Mouse (Mus musculus): ENCODE results near the gene Tjp2. TPM values are rescaled to one million over a fixed set of nuclear protein-coding genes. Genes with fewer than 3 reads are reported as not detected.

Gene Tjp2
- total and polyA plus RNA-seq, 3 experiments, result 9.0 to 17.8 (median 13.7) TPM

DNA sequence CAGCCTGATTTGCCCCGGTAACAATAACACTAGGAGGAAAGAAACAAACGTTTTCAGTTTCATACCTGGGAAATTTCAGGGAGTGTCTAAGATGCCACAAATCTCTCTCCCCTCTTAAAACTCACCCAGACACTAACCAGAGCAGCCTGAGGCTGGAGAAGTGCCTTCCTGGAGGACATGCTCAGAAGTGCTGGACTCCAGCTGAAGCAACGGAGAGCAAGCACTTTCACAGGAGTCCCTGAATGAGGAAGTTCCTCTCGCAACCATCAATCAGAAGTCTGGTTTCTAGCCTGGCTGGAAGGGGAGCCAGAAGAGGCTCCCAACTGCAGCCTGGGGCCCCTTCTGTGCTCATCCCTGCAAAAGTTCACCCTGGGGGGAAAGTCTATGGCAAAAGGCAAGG, 60.9 kb downstream of the Tjp2 start:
- TF ChIP-seq MEF2A (IDR thresholded peaks at IDR 0.05; ENCODE audit: borderline replicate concordance, low read depth, low read length), result 0 out of 2 replicates have a peak, but pooled peaks have one; percentile 26
- TF ChIP-seq IRF4 (IDR thresholded peaks at IDR 0.05; ENCODE audit: low read depth, low read length), result 0 out of 2 replicates have a peak, but pooled peaks have one; percentile 28
- TF ChIP-seq ZC3H11A (IDR thresholded peaks at IDR 0.05; ENCODE audit: low read depth, low read length), result no peak
- TF ChIP-seq POLR2A (IDR thresholded peaks at IDR 0.05; ENCODE audit: low read depth, low read length), result peak; percentile 43; the same call in 1 of the 2 replicates
- peak; percentile 62; the same call in 1 of the 2 replicates for TF ChIP-seq ELF1 (IDR thresholded peaks at IDR 0.05; ENCODE audit: low read depth, low read length)
- no peak for TF ChIP-seq MAZ (IDR thresholded peaks at IDR 0.05; ENCODE audit: low read depth, low read length)
- Histone ChIP-seq H3K4me1 (ENCODE audit: control insufficient read depth in 1 of 2, insufficient read depth in 2 of 2) (peaks cover 6 to 39% of the 10 kb centered on the region in 2 experiments), H3K4me3 (replicated peaks in 1 of 3; ENCODE audit: low read depth in 2 of 3, low read length in 2 of 3, poor library complexity in 1 of 3) (peak overlapping the region; percentile 21 to 45 (median 21)), H3K27ac (ENCODE audit: insufficient read depth, low read depth) (no peak overlapping the region), H3K9me3 (replicated peaks; ENCODE audit: low read length) (no peaks in the 10 kb centered on the region), H3K79me2 (replicated peaks; ENCODE audit: control insufficient read depth, extremely low read depth, insufficient read depth, poor library complexity, severe bottlenecking) (peaks cover 2% of the 10 kb centered on the region; the same call in 1 of the 2 replicates), H3K9ac (ENCODE audit: insufficient read depth, low read depth) (peak overlapping the region; percentile 51), H3K27me3 (replicated peaks) (no peaks in the 10 kb centered on the region), H3K36me3 (replicated peaks in 1 of 2; ENCODE audit: control insufficient read depth in 1 of 2, insufficient read depth in 1 of 2, low read length in 1 of 2) (peaks cover 0 to 2% of the 10 kb centered on the region in 2 experiments), H3K4me2 (ENCODE audit: insufficient read depth, low read depth, poor library complexity, severe bottlenecking) (peak overlapping the region; percentile 80)
- peak; percentile 54 for DNase-seq (ENCODE audit: extremely low read depth)
- in situ Hi-C loops (cut with MboI; ENCODE audit: low pct_ligation_motif_present, low pct_unique_long_range_greater_than_20kb, low sequenced_read_pairs) (no loop called here), dilution Hi-C loops (cut with MboI; ENCODE audit: extremely low pct_ligation_motif_present, extremely low pct_unique_long_range_greater_than_20kb, low sequenced_read_pairs) (no loop called here)

DNA sequence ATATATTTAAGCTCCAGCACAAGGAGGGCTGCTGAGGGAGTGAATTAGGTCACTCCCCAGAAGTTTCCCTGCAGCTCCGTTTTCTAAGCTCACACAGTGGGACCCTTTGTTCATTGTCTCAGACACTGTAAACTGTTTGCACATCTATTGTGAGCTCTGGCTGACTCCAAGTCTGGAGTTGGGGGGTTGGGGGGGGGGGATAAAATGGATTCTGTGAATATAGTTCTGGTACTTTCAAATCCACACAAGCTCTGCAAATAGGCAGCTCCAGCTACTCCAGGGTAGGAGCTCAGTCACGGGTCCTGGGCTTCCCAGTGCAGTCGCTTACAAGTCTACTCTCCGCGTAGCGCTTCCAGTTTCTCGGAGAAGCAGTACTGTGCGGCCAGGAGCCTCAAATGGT, 64.4 kb downstream of the Tjp2 start:
- Histone ChIP-seq H3K4me2 (ENCODE audit: insufficient read depth, low read depth, poor library complexity, severe bottlenecking) (no peak overlapping the region), H3K9me3 (replicated peaks; ENCODE audit: low read length) (no peaks in the 10 kb centered on the region), H3K9ac (ENCODE audit: insufficient read depth, low read depth) (no peak overlapping the region), H3K36me3 (replicated peaks in 1 of 2; ENCODE audit: control insufficient read depth in 1 of 2, insufficient read depth in 1 of 2, low read length in 1 of 2) (peaks cover 0 to 5% of the 10 kb centered on the region in 2 experiments), H3K4me1 (ENCODE audit: control insufficient read depth in 1 of 2, insufficient read depth in 2 of 2) (peaks cover 6 to 33% of the 10 kb centered on the region in 2 experiments), H3K79me2 (replicated peaks; ENCODE audit: control insufficient read depth, extremely low read depth, insufficient read depth, poor library complexity, severe bottlenecking) (peaks cover 2% of the 10 kb centered on the region; the same call in 1 of the 2 replicates), H3K27ac (ENCODE audit: insufficient read depth, low read depth) (no peak overlapping the region), H3K27me3 (replicated peaks) (no peaks in the 10 kb centered on the region), H3K4me3 (replicated peaks in 1 of 3; ENCODE audit: low read depth in 2 of 3, low read length in 2 of 3, poor library complexity in 1 of 3) (no peak overlapping the region)
- no peak for DNase-seq (ENCODE audit: extremely low read depth)
- in situ Hi-C loops (cut with MboI; ENCODE audit: low pct_ligation_motif_present, low pct_unique_long_range_greater_than_20kb, low sequenced_read_pairs), result no loop called here
- dilution Hi-C loops (cut with MboI; ENCODE audit: extremely low pct_ligation_motif_present, extremely low pct_unique_long_range_greater_than_20kb, low sequenced_read_pairs), result no loop called here
- TF ChIP-seq TCF12 (IDR thresholded peaks at IDR 0.05; ENCODE audit: low read depth, low read length), result no peak
- no peak for TF ChIP-seq ELF1 (IDR thresholded peaks at IDR 0.05; ENCODE audit: low read depth, low read length)
- no peak for TF ChIP-seq ZNF384 (IDR thresholded peaks at IDR 0.05; ENCODE audit: low read depth, low read length)
- TF ChIP-seq TBP (conservative IDR thresholded peaks at IDR 0.05; ENCODE audit: low read depth, low read length), result no peak
- TF ChIP-seq MXI1 (IDR thresholded peaks at IDR 0.05; ENCODE audit: low read depth, low read length), result no peak
- TF ChIP-seq SIN3A (IDR thresholded peaks at IDR 0.05; ENCODE audit: low read length), result no peak
- no peak for TF ChIP-seq BHLHE40 (IDR thresholded peaks at IDR 0.05; ENCODE audit: low read depth, low read length)
- no peak for TF ChIP-seq RAD21 (IDR thresholded peaks at IDR 0.05; ENCODE audit: low read depth, low read length)
- no peak for TF ChIP-seq CHD2 (IDR thresholded peaks at IDR 0.05; ENCODE audit: low read length)
- no peak for TF ChIP-seq EP300 (IDR thresholded peaks at IDR 0.05; ENCODE audit: low read length)
- no peak for TF ChIP-seq USF1 (IDR thresholded peaks at IDR 0.05; ENCODE audit: low read depth, low read length)
- TF ChIP-seq ZKSCAN1 (IDR thresholded peaks at IDR 0.05; ENCODE audit: borderline replicate concordance, low read depth, low read length), result no peak
- TF ChIP-seq POLR2A (IDR thresholded peaks at IDR 0.05; ENCODE audit: low read depth, low read length), result no peak
- TF ChIP-seq HCFC1 (IDR thresholded peaks at IDR 0.05; ENCODE audit: low read depth, low read length), result no peak
- TF ChIP-seq PAX5 (IDR thresholded peaks at IDR 0.05; ENCODE audit: low read length), result no peak
- no peak for TF ChIP-seq MYC (IDR thresholded peaks at IDR 0.05; ENCODE audit: low read depth, low read length)
- TF ChIP-seq E2F4 (IDR thresholded peaks at IDR 0.05; ENCODE audit: insufficient replicate concordance, low read depth, low read length), result no peak
- TF ChIP-seq ZC3H11A (IDR thresholded peaks at IDR 0.05; ENCODE audit: low read depth, low read length), result no peak
- no peak for TF ChIP-seq CTCF (conservative IDR thresholded peaks at IDR 0.05 in 1 of 2, IDR thresholded peaks at IDR 0.05 in 1 of 2; ENCODE audit: low read depth in 2 of 2, low read length in 2 of 2)
- TF ChIP-seq ZMIZ1 (IDR thresholded peaks at IDR 0.05; ENCODE audit: low read depth, low read length), result no peak
